Mouse (Mus musculus) CD4-positive, CD25-positive, alpha-beta regulatory T cell, adult 4 months (primary cell): ENCODE measurements around the gene Cdan1. TPM values are rescaled to one million over a fixed set of nuclear protein-coding genes. Genes with fewer than 3 reads are reported as not detected.
"Not testable (repeated sequence)": the region's sequence is repeated elsewhere in the genome, so short reads cannot be mapped to it uniquely, and the experiment has no call there.

Experiments used
- ATAC-seq: one replicate; pipeline ENCODE4 v1.8.0; 2017
- polyA plus RNA-seq, 2 experiments: library from polyadenylated mRNA; unstranded; fragments of 100-300 nt; shearing (Covaris generic); gene quantifications; one replicate each; pipeline ENCODE4 v1.2.1; 2017

The Cdan1 gene
- polyA plus RNA-seq, 2 experiments from 2014 or later, result 4.9 to 6.3 TPM

GRCm38 (mm10) chr2:120745496-120745895 lies 104.4 kb downstream of the Cdan1 start:
- ATAC-seq, result no peak

GRCm38 (mm10) chr2:120731877-120732530 lies 117.9 kb downstream of the Cdan1 start:
- no peak for ATAC-seq

GRCm38 (mm10) chr2:120731167-120731862 lies 118.6 kb downstream of the Cdan1 start:
- ATAC-seq, result peak; percentile 96

GRCm38 (mm10) chr2:120730639-120731166 lies 119.2 kb downstream of the Cdan1 start:
- ATAC-seq, result peak; percentile 25

- ATAC-seq, result no peak
Measured at GRCm38 (mm10) chr2:120729775-120730585, 119.9 kb downstream of the Cdan1 start.

- no peak for ATAC-seq
Measured at GRCm38 (mm10) chr2:120724176-120724575, 125.8 kb downstream of the Cdan1 start.

- ATAC-seq, result no peak
Measured at GRCm38 (mm10) chr2:120723621-120724020, 126.3 kb downstream of the Cdan1 start.

GRCm38 (mm10) chr2:120722491-120722890 lies 127.4 kb downstream of the Cdan1 start:
- no peak for ATAC-seq

- ATAC-seq, result no peak
Measured at GRCm38 (mm10) chr2:120721911-120722310, 128.0 kb downstream of the Cdan1 start.

GRCm38 (mm10) chr2:120720821-120721220 lies 129.1 kb downstream of the Cdan1 start:
- ATAC-seq, result no peak

GRCm38 (mm10) chr2:120718496-120718895 lies 131.4 kb downstream of the Cdan1 start:
- ATAC-seq, result no peak

- ATAC-seq, result no peak
Measured at GRCm38 (mm10) chr2:120713441-120713840, 136.5 kb downstream of the Cdan1 start.

GRCm38 (mm10) chr2:120710948-120711347 lies 139.0 kb downstream of the Cdan1 start:
- no peak for ATAC-seq

GRCm38 (mm10) chr2:120710154-120710553 lies 139.8 kb downstream of the Cdan1 start:
- no peak for ATAC-seq

- no peak for ATAC-seq
Measured at GRCm38 (mm10) chr2:120707041-120707440, 142.9 kb downstream of the Cdan1 start.

GRCm38 (mm10) chr2:120702675-120703074 lies 147.3 kb downstream of the Cdan1 start:
- ATAC-seq, result no peak

GRCm38 (mm10) chr2:120700379-120700885 lies 149.5 kb downstream of the Cdan1 start:
- ATAC-seq, result no peak

- ATAC-seq, result no peak
Measured at GRCm38 (mm10) chr2:120697767-120698166, 152.2 kb downstream of the Cdan1 start.

- not testable (repeated sequence) for ATAC-seq
Measured at GRCm38 (mm10) chr2:120681151-120681550, 168.8 kb downstream of the Cdan1 start.

- no peak for ATAC-seq
Measured at GRCm38 (mm10) chr2:120670253-120670652, 179.7 kb downstream of the Cdan1 start.

- ATAC-seq, result no peak
Measured at GRCm38 (mm10) chr2:120667446-120667845, 182.5 kb downstream of the Cdan1 start.
